Mouse (Mus musculus) embryonic facial prominence, embryonic 15.5 days (tissue): ENCODE measurements around the gene Tgfb3. TPM values are rescaled to one million over a fixed set of nuclear protein-coding genes. Genes with fewer than 3 reads are reported as not detected.

Experiments used
- ATAC-seq: fragments of 200-750 bp; cut with Nextera tagmentation; 2 replicates; pipeline ENCODE4 v1.8.0; 2017; ENCODE audit warnings: low read depth, moderate TSS enrichment; ENCODE audit not compliant: insufficient number of reproducible peaks, low FRiP score, low TSS enrichment
- H3K27ac ChIP-seq: fragments of 300-500 bp; sonication (generic); replicated peaks from 2 replicates; pipeline ENCODE4 v1.5.1; 2015; ENCODE audit warnings: mild to moderate bottlenecking, inconsistent platforms
- H3K27me3 ChIP-seq: fragments of 300-500 bp; sonication (generic); 2 replicates; pipeline ENCODE4 v1.6.1; 2015; ENCODE audit warnings: inconsistent platforms
- H3K36me3 ChIP-seq: fragments of 300-500 bp; sonication (generic); 2 replicates; pipeline ENCODE4 v1.6.1; 2015; ENCODE audit warnings: mild to moderate bottlenecking, inconsistent platforms
- H3K4me1 ChIP-seq: fragments of 300-500 bp; sonication (generic); 2 replicates; pipeline ENCODE4 v1.6.1; 2015; ENCODE audit warnings: inconsistent platforms
- H3K4me2 ChIP-seq: fragments of 300-500 bp; sonication (generic); replicated peaks from 2 replicates; pipeline ENCODE4 v1.6.1; 2015; ENCODE audit warnings: mild to moderate bottlenecking, inconsistent platforms
- H3K4me3 ChIP-seq: fragments of 300-500 bp; sonication (generic); replicated peaks from 2 replicates; pipeline ENCODE4 v1.5.1; 2015; ENCODE audit warnings: mild to moderate bottlenecking, inconsistent platforms
- H3K9ac ChIP-seq: fragments of 300-500 bp; sonication (generic); 2 replicates; pipeline ENCODE4 v1.6.1; 2015; ENCODE audit warnings: inconsistent platforms
- H3K9me3 ChIP-seq: fragments of 300-500 bp; sonication (generic); replicated peaks from 2 replicates; pipeline ENCODE4 v1.6.1; 2016; ENCODE audit warnings: inconsistent platforms
- WGBS: fragments of 180-500 bp; shearing (Covaris S2); methylation state at CpG from one replicate; pipeline ENCODE4 v1.1.7; 2015; 5-methylcytosine and 5-hydroxymethylcytosine counted together
- polyA plus RNA-seq: library from polyadenylated mRNA; unstranded; fragments of >200 nt; fragmentation: Nextera tagmentation; extraction: Ambion mirVana; gene quantifications from 2 replicates; pipeline ENCODE4 v1.2.1, GENCODE M21; 2015

Tgfb3 gene
- polyA plus RNA-seq, 1 experiment from 2014 or later: 71.6 TPM

- H3K9me3 ChIP-seq: no peaks in the 10 kb centered on the region
- WGBS: 39% methylated on average over 2 of the region's 2 CpGs
- H3K4me1 ChIP-seq: peaks cover 39% of the 10 kb centered on the region
- H3K36me3 ChIP-seq: no peaks in the 10 kb centered on the region
- peak overlapping the region; percentile 61; the same call in 1 of the 2 replicates for H3K27ac ChIP-seq
- H3K4me3 ChIP-seq: no peak overlapping the region
- ATAC-seq: no peak
- H3K4me2 ChIP-seq: no peak overlapping the region
- H3K27me3 ChIP-seq: no peaks in the 10 kb centered on the region
- no peak overlapping the region for H3K9ac ChIP-seq
Observed at GRCm38 (mm10) chr12:86014174-86014573, 64.7 kb downstream of the Tgfb3 start.

DNA sequence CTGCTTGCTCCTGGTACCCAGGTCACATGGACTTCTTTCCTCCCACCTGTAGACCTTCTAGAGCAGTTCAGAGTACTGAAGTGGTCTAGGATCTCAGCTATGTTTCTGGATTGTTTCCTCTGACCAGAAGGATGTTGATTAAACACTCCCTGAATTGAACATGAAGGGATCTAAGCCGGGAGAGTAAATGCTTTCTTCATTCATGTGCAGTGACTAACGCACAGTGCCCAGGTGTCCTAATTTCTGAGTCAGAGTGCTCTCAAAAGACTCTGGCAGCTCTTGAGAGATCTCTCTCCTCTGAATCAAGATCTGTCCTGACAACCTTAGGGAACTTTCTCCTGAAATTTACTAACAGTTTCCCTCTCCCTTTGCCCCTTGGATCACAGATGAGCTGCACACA lies 66.6 kb downstream of the Tgfb3 start:
- 75% methylated on average over 2 of the region's 2 CpGs for WGBS
- Histone ChIP-seq H3K27me3 (no peaks in the 10 kb centered on the region), H3K9me3 (no peaks in the 10 kb centered on the region), H3K36me3 (no peaks in the 10 kb centered on the region), H3K4me1 (peaks cover 55% of the 10 kb centered on the region), H3K9ac (no peak overlapping the region), H3K27ac (0 out of 2 replicates have a peak overlapping the region, but pooled peaks have one; percentile 3), H3K4me2 (no peak overlapping the region), H3K4me3 (no peak overlapping the region)
- no peak for ATAC-seq

DNA sequence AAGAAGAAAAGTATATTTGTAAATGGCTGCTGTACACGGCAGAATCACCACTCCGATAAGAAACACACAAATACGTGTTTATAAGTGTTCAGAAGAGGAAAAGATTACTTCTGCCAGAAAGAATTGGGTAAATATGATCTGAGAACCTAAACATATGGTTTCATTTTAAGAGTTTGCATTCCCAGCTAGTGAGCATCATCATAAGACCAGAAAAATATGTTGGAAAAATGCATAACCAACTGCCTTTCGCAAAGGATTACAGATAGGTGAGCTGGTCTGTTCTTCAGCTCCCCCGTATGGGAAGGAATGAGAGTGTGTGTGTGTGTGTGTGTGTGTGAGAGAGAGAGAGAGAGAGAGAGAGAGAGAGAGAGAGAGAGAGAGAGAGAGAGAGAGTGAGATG lies 68.2 kb downstream of the Tgfb3 start:
- Histone ChIP-seq H3K27ac (peak overlapping the region; percentile 73), H3K9ac (no peak overlapping the region), H3K4me2 (no peak overlapping the region), H3K4me3 (no peak overlapping the region), H3K27me3 (no peaks in the 10 kb centered on the region), H3K4me1 (peaks cover 50% of the 10 kb centered on the region), H3K9me3 (no peaks in the 10 kb centered on the region), H3K36me3 (no peaks in the 10 kb centered on the region)
- no peak for ATAC-seq
- WGBS: 40% methylated on average over 5 of the region's 5 CpGs

DNA sequence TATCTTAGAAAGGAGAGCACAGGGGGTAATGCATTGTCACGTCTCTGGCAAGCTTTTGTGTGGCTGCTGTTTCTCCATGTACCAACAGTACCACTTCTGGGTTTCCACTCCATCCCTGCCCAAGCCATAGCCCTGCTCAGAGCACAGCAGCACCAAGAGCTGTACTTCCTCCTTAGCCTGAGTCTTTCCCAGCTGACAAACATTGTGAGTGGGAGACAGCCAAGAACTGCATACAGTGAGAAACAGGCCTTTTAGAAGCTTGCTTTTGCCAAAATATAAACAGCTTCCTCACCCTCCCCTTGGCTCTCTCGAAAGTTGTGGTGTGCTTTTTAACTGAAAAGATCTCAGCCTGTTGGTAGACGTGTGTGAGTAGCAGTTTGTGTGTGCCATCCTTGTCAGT lies 71.5 kb downstream of the Tgfb3 start:
- H3K4me2 ChIP-seq: no peak overlapping the region
- no peak overlapping the region for H3K4me3 ChIP-seq
- H3K27me3 ChIP-seq: no peaks in the 10 kb centered on the region
- H3K9me3 ChIP-seq: no peaks in the 10 kb centered on the region
- 46% methylated on average over 3 of the region's 3 CpGs for WGBS
- ATAC-seq: no peak
- peak overlapping the region; percentile 78 for H3K27ac ChIP-seq
- H3K9ac ChIP-seq: no peak overlapping the region
- H3K4me1 ChIP-seq: peaks cover 30% of the 10 kb centered on the region
- H3K36me3 ChIP-seq: no peaks in the 10 kb centered on the region

Other genes with a start within 250 kb of the Tgfb3 start
- gene Ift43, start 3.5 kb upstream of the Tgfb3 start, polyA plus RNA-seq: 83.6 and 97.9 TPM in 2 replicates
- gene Gpatch2l, start 162.8 kb upstream of the Tgfb3 start, polyA plus RNA-seq: 15.8 and 16.7 TPM in 2 replicates